Mouse (Mus musculus): ENCODE measurements around the gene Rufy1.
A peak's percentile ranks its signal among the peaks of the same experiment; 100 is the strongest.

DNA sequence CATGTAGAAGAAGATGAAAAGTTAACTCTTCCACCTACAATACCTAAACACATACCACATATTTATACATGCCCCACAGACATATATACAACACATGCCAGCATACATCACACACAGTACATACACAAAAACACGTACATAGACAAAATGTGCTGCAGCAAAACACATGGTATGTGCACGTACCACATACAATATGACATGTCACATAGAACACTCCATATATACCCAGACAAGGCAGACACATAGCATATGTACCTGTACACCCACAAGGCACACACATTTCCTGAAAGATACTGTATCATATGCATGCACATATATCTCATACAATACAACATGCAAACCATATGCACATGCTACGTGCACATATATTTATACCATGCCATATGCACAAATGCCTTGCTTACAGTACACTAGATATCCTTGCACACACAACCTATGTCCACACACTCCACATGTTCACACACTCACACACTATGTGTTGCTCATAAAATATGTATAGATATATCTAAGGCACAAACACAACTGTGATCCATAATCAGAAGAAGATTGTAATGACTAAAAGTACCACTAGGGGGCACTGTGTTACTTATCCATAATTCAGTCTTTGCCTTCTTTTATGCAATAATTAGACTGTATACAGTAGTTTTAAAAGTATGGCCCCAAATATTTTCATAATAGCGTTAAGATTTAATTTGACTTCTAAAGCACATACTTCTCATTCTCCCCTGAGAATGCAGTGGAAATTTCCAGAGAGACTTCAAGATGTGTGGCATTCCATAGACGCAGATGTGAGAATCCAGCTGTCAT is 12.5 kb upstream of the Rufy1 start:
- no peak for TF ChIP-seq POLR2A (IDR thresholded peaks at IDR 0.05; ENCODE audit: borderline replicate concordance, control insufficient read depth, low read depth, low read length)
- TF ChIP-seq CTCF (IDR thresholded peaks at IDR 0.05; ENCODE audit: control insufficient read depth, insufficient read depth, low read length): 0 out of 2 replicates have a peak, but pooled peaks have one; percentile 27

Data from bone marrow, adult 2 months (tissue).